In genomic region chr5:112037080-112037479, GRCm38 (mm10) we compare ENCODE assay signal across 29 mouse cellular contexts.
A peak's percentile ranks its signal among the peaks of the same experiment; 100 is the strongest.
DNase-seq lines count a peak whose midpoint lies in the region; ATAC-seq lines count a peak whose summit lies in the region.
"Had no signal": no experiment of that assay in that cellular context is flagged by ENCODE, and none has a peak within 500 bp of the region (broad histone marks: within the 10 kb centered on the region; RNA-seq: fewer than 3 reads in every experiment).

No protein-coding gene starts in this region.

- peaks cover 11% of the 10 kb centered on the region; the same call in 1 of the 2 replicates for H3K27me3 ChIP-seq in kidney, embryonic 16.5 days (ENCODE audit: insufficient read depth, low read length)
- H3K27me3 ChIP-seq in midbrain, embryonic 11.5 days (ENCODE audit: control insufficient read depth, insufficient read depth, low read length) = no peaks in the 10 kb centered on the region
- no peaks in the 10 kb centered on the region for H3K27me3 ChIP-seq in midbrain, embryonic 13.5 days
- H3K27me3 ChIP-seq: CH12.LX had no signal

- DNase-seq in embryo, embryonic 10 days (ENCODE audit: low spot score) = peak; percentile 14
- DNase-seq in embryo, embryonic 11 days = no peak
- DNase-seq in kidney, postnatal 25 days = no peak
- peak; percentile 14 for DNase-seq in kidney, postnatal 10 days
- no peak for DNase-seq in kidney, postnatal 36 days
- DNase-seq in midbrain, embryonic 11.5 days (ENCODE audit: low spot score, missing footprints) = peak; percentile 69
- DNase-seq: adrenal gland, adult 8-10 months; adrenal gland, postnatal 14 days; B cell, adult 2 months; cerebellum, adult 11 months; cerebellum, adult 18-20 months; cerebellum, adult 8-10 months; cerebellum, adult 9-11 months; cerebellum, postnatal 14 days; cerebellum, postnatal 36 days had no signal

- 7% methylated on average over 8 of the region's 8 CpGs for WGBS in kidney, embryonic 16.5 days
- WGBS in midbrain, embryonic 11.5 days = 73% methylated on average over 8 of the region's 8 CpGs
- 73% methylated on average over 8 of the region's 8 CpGs for WGBS in midbrain, embryonic 13.5 days

- H3K9me3 ChIP-seq in kidney, embryonic 16.5 days (ENCODE audit: low read length) = no peaks in the 10 kb centered on the region
- no peaks in the 10 kb centered on the region for H3K9me3 ChIP-seq in midbrain, embryonic 11.5 days (ENCODE audit: control insufficient read depth, low read length)
- H3K9me3 ChIP-seq in midbrain, embryonic 13.5 days = no peaks in the 10 kb centered on the region
- H3K9me3 ChIP-seq: embryonic facial prominence, embryonic 13.5 days; embryonic facial prominence, embryonic 15.5 days; forebrain, embryonic 10.5 days; forebrain, embryonic 12.5 days had no signal

- no peak overlapping the region for H3K27ac ChIP-seq in kidney, embryonic 16.5 days (ENCODE audit: low read length)
- H3K27ac ChIP-seq in midbrain, embryonic 11.5 days (ENCODE audit: low read depth, low read length) = no peak overlapping the region
- no peak overlapping the region for H3K27ac ChIP-seq in midbrain, embryonic 13.5 days
- H3K27ac ChIP-seq: embryonic facial prominence, embryonic 13.5 days; embryonic facial prominence, embryonic 15.5 days; forebrain, embryonic 10.5 days; forebrain, embryonic 12.5 days had no signal

- 0 out of 2 replicates have a peak, but pooled peaks have one; percentile 35 for ATAC-seq in kidney, embryonic 16.5 days (ENCODE audit: low FRiP score, low TSS enrichment)
- no peak for ATAC-seq in midbrain, embryonic 11.5 days (ENCODE audit: low FRiP score)
- ATAC-seq in midbrain, embryonic 13.5 days = no peak
- ATAC-seq: activated CD4-positive, CD25-positive, alpha-beta regulatory T cell, adult 4 months; CD4-positive, CD25-positive, alpha-beta regulatory T cell, adult 4 months; forebrain, embryonic 14.5 days; forebrain, embryonic 16.5 days; Patski had no signal

- no peaks in the 10 kb centered on the region for H3K36me3 ChIP-seq in kidney, embryonic 16.5 days (ENCODE audit: insufficient read depth, low read length)
- H3K36me3 ChIP-seq in midbrain, embryonic 11.5 days (ENCODE audit: control insufficient read depth, insufficient read depth, low read length) = no peaks in the 10 kb centered on the region
- H3K36me3 ChIP-seq in midbrain, embryonic 13.5 days = no peaks in the 10 kb centered on the region
- H3K36me3 ChIP-seq: embryonic facial prominence, embryonic 13.5 days; embryonic facial prominence, embryonic 15.5 days; forebrain, embryonic 10.5 days; forebrain, embryonic 12.5 days; G1E had no signal

- peaks cover 8% of the 10 kb centered on the region for H3K4me1 ChIP-seq in kidney, embryonic 16.5 days (ENCODE audit: insufficient read depth, low read length)
- peaks cover 6% of the 10 kb centered on the region; the same call in 1 of the 2 replicates for H3K4me1 ChIP-seq in midbrain, embryonic 11.5 days (ENCODE audit: control insufficient read depth, insufficient read depth, low read length)
- peaks cover 48% of the 10 kb centered on the region for H3K4me1 ChIP-seq in midbrain, embryonic 13.5 days (replicated peaks)

- H3K4me2 ChIP-seq in kidney, embryonic 16.5 days (replicated peaks; ENCODE audit: low read depth, low read length) = no peak overlapping the region
- no peak overlapping the region for H3K4me2 ChIP-seq in midbrain, embryonic 11.5 days
- no peak overlapping the region for H3K4me2 ChIP-seq in midbrain, embryonic 13.5 days (replicated peaks)
- H3K4me2 ChIP-seq: embryonic facial prominence, embryonic 13.5 days; embryonic facial prominence, embryonic 15.5 days; forebrain, embryonic 12.5 days had no signal

- H3K4me3 ChIP-seq in kidney, embryonic 16.5 days (ENCODE audit: low read length) = no peak overlapping the region
- H3K4me3 ChIP-seq in midbrain, embryonic 11.5 days (ENCODE audit: low read depth, low read length) = no peak overlapping the region
- H3K4me3 ChIP-seq in midbrain, embryonic 13.5 days (replicated peaks) = no peak overlapping the region
- H3K4me3 ChIP-seq: embryonic facial prominence, embryonic 13.5 days; embryonic facial prominence, embryonic 15.5 days; erythroblast, embryonic 14.5 days; forebrain, embryonic 10.5 days; forebrain, embryonic 12.5 days had no signal

- H3K9ac ChIP-seq in kidney, embryonic 16.5 days (replicated peaks; ENCODE audit: low read length) = no peak overlapping the region
- H3K9ac ChIP-seq in midbrain, embryonic 11.5 days (ENCODE audit: low read length) = no peak overlapping the region
- H3K9ac ChIP-seq in midbrain, embryonic 13.5 days (replicated peaks) = no peak overlapping the region
- H3K9ac ChIP-seq: embryonic facial prominence, embryonic 13.5 days; embryonic facial prominence, embryonic 15.5 days; forebrain, embryonic 12.5 days had no signal

Comparison
In these comparisons a context has a peak if more than half of its experiments do, and no peak if none do; other contexts are left out.
1. DNase-seq: peak in embryo, embryonic 10 days (single experiment), kidney, postnatal 10 days (single experiment) and midbrain, embryonic 11.5 days (single experiment); none in embryo, embryonic 11 days (single experiment), kidney, postnatal 25 days (0 of 2) and kidney, postnatal 36 days (0 of 2).